Mouse (Mus musculus) cortical plate, adult 2 months (tissue): ENCODE measurements around the gene Gng3.
"Not testable (repeated sequence)": the region's sequence is repeated elsewhere in the genome, so short reads cannot be mapped to it uniquely, and the experiment has no call there.

Experiments
- CTCF ChIP-seq: fragments of 200-500 bp; IDR thresholded peaks from 2 replicates; pipeline ENCODE4 v1.5.1; 2011; ENCODE audit warnings: mild to moderate bottlenecking, control low read depth, low read length; ENCODE audit not compliant: insufficient read depth; ENCODE audit errors: extremely low read depth
- POLR2A ChIP-seq: fragments of 200-500 bp; IDR thresholded peaks from 2 replicates; pipeline ENCODE4 v1.6.1; 2011; ENCODE audit warnings: mild to moderate bottlenecking, low read length, control low read depth; ENCODE audit not compliant: insufficient read depth; ENCODE audit errors: extremely low read depth

GRCm38 (mm10) chr19:8836327-8836726, 2.7 kb downstream of the Gng3 start:
- not testable (repeated sequence) for TF ChIP-seq CTCF, POLR2A
